Mouse (Mus musculus): Measurements from ENCODE around the gene Flvcr1. TPM values are rescaled to one million over a fixed set of nuclear protein-coding genes. Genes with fewer than 3 reads are reported as not detected.

Flvcr1 gene
- total and polyA plus RNA-seq, 3 experiments = 37.5 to 86.8 (median 47.9) TPM

GRCm38 (mm10) chr1:191030182-191030581 lies 4.2 kb upstream of the Flvcr1 start:
- dilution Hi-C loops (cut with MboI; ENCODE audit: extremely low pct_ligation_motif_present, extremely low pct_unique_long_range_greater_than_20kb, low sequenced_read_pairs) (no loop called here), in situ Hi-C loops (cut with MboI; ENCODE audit: low pct_ligation_motif_present, low pct_unique_long_range_greater_than_20kb, low sequenced_read_pairs) (no loop called here)
- Histone ChIP-seq H3K9ac (ENCODE audit: insufficient read depth, low read depth) (no peak overlapping the region), H3K79me2 (replicated peaks; ENCODE audit: control insufficient read depth, extremely low read depth, insufficient read depth, poor library complexity, severe bottlenecking) (peaks cover 3% of the 10 kb centered on the region), H3K4me2 (ENCODE audit: insufficient read depth, low read depth, poor library complexity, severe bottlenecking) (no peak overlapping the region), H3K9me3 (replicated peaks; ENCODE audit: low read length) (no peaks in the 10 kb centered on the region), H3K27ac (ENCODE audit: insufficient read depth, low read depth) (no peak overlapping the region), H3K36me3 (replicated peaks in 1 of 2; ENCODE audit: control insufficient read depth in 1 of 2, insufficient read depth in 1 of 2, low read length in 1 of 2) (no peaks in the 10 kb centered on the region), H3K4me1 (ENCODE audit: control insufficient read depth in 1 of 2, insufficient read depth in 2 of 2) (peaks cover 2 to 16% of the 10 kb centered on the region in 2 experiments; a peak in 3 of 4 replicates), H3K27me3 (replicated peaks) (no peaks in the 10 kb centered on the region), H3K4me3 (replicated peaks in 1 of 3; ENCODE audit: low read depth in 2 of 3, low read length in 2 of 3, poor library complexity in 1 of 3) (no peak overlapping the region)
- no peak for DNase-seq (ENCODE audit: extremely low read depth)
- TF ChIP-seq SIN3A (IDR thresholded peaks at IDR 0.05; ENCODE audit: low read length) = no peak
- no peak for TF ChIP-seq MAFK (IDR thresholded peaks at IDR 0.05; ENCODE audit: insufficient replicate concordance, low read length)
- no peak for TF ChIP-seq POLR2AphosphoS2 (IDR thresholded peaks at IDR 0.05; ENCODE audit: low read depth, low read length)
- TF ChIP-seq CTCF (conservative IDR thresholded peaks at IDR 0.05 in 1 of 2, IDR thresholded peaks at IDR 0.05 in 1 of 2; ENCODE audit: low read depth in 2 of 2, low read length in 2 of 2) = no peak
- no peak for TF ChIP-seq TCF12 (IDR thresholded peaks at IDR 0.05; ENCODE audit: low read depth, low read length)
- TF ChIP-seq ZC3H11A (IDR thresholded peaks at IDR 0.05; ENCODE audit: low read depth, low read length) = no peak
- TF ChIP-seq ELF1 (IDR thresholded peaks at IDR 0.05; ENCODE audit: low read depth, low read length) = no peak

DNA sequence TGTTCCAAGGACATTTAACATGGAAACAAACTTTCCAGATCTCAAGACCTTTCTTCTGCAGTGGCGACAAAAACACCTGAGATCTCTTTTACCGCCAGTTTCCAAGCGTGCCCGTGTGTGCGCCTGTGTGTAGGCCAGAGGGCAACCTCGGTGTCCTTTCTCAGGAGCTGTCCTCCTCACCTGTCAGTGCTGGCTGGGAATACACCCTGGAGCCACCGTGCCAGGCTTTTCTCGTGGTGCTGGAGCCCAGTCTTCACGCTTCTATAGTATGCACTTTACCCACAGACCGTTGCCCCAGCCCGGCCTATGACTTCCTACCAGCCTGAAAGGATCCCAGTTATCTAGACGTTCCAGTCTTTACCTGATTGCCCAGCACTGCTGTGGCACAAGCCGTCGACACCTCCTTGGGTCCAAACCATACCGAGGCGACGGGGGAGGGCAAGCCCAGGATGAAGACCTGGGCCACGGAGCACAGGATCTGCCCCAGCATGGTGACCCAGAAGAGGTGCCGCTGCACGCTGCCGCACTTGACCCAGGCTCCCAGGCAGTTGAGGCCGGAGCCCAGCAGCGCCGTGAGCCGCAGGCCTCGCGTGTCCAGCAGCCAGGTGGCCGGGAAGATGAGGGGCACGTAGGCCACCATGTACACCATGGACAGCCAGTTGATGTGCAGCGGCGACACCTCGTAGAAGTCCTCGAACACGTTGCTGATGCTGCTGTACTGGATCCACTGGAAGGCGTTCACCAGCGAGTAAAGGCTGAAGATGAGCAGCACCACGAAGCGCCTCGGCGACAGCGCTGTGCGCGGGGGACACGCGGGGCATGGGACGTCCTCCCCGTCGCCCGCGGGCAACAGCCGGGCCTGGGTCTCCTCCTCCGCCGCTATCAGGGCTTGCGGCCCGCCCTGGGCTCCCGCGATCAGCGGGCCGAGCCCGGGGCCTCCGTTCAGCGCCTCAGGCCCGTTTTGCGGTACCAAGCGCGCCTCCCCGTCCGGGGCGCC lies 644 bp downstream of the Flvcr1 start:
- peak overlapping the region; percentile 36 for H3K27ac ChIP-seq (ENCODE audit: insufficient read depth, low read depth)
- DNase-seq (ENCODE audit: extremely low read depth) = no peak
- H3K9me3 ChIP-seq (replicated peaks; ENCODE audit: low read length) = no peaks in the 10 kb centered on the region

More for the DNA sequence above, 644 bp downstream of the Flvcr1 start:
- H3K9ac ChIP-seq (ENCODE audit: insufficient read depth, low read depth) = peak overlapping the region; percentile 81
- peak overlapping the region; percentile 70 to 99 (median 87) for H3K4me3 ChIP-seq (replicated peaks in 1 of 3; ENCODE audit: low read depth in 2 of 3, low read length in 2 of 3, poor library complexity in 1 of 3)
- no peaks in the 10 kb centered on the region for H3K27me3 ChIP-seq (replicated peaks)
- in situ Hi-C loops (cut with MboI; ENCODE audit: low pct_ligation_motif_present, low pct_unique_long_range_greater_than_20kb, low sequenced_read_pairs) (no loop called here), dilution Hi-C loops (cut with MboI; ENCODE audit: extremely low pct_ligation_motif_present, extremely low pct_unique_long_range_greater_than_20kb, low sequenced_read_pairs) (no loop called here)
- peaks cover 7 to 12% of the 10 kb centered on the region in 2 experiments for H3K36me3 ChIP-seq (replicated peaks in 1 of 2; ENCODE audit: control insufficient read depth in 1 of 2, insufficient read depth in 1 of 2, low read length in 1 of 2)
- H3K4me1 ChIP-seq (ENCODE audit: control insufficient read depth in 1 of 2, insufficient read depth in 2 of 2) = peaks cover 0 to 17% of the 10 kb centered on the region in 2 experiments; a peak in 2 of 4 replicates
- H3K79me2 ChIP-seq (replicated peaks; ENCODE audit: control insufficient read depth, extremely low read depth, insufficient read depth, poor library complexity, severe bottlenecking) = peaks cover 17% of the 10 kb centered on the region
- peak overlapping the region; percentile 42 for H3K4me2 ChIP-seq (ENCODE audit: insufficient read depth, low read depth, poor library complexity, severe bottlenecking)
- 0 out of 2 replicates have a peak, but pooled peaks have one; percentile 34 for TF ChIP-seq BHLHE40 (IDR thresholded peaks at IDR 0.05; ENCODE audit: low read depth, low read length)
- 0 out of 2 replicates have a peak, but pooled peaks have one; percentile 4 for TF ChIP-seq MEF2A (IDR thresholded peaks at IDR 0.05; ENCODE audit: borderline replicate concordance, low read depth, low read length)
- TF ChIP-seq KAT2A (IDR thresholded peaks at IDR 0.05; ENCODE audit: insufficient replicate concordance, low read length) = no peak
- 0 out of 2 replicates have a peak, but pooled peaks have one; percentile 7 for TF ChIP-seq MXI1 (IDR thresholded peaks at IDR 0.05; ENCODE audit: low read depth, low read length)
- TF ChIP-seq TCF12 (IDR thresholded peaks at IDR 0.05; ENCODE audit: low read depth, low read length) = 0 out of 2 replicates have a peak, but pooled peaks have one; percentile 12
- no peak for TF ChIP-seq USF1 (IDR thresholded peaks at IDR 0.05; ENCODE audit: low read depth, low read length)
- no peak for TF ChIP-seq CTCF (conservative IDR thresholded peaks at IDR 0.05 in 1 of 2, IDR thresholded peaks at IDR 0.05 in 1 of 2; ENCODE audit: low read depth in 2 of 2, low read length in 2 of 2)
- TF ChIP-seq SIN3A (IDR thresholded peaks at IDR 0.05; ENCODE audit: low read length) = peak; percentile 25; the same call in 1 of the 2 replicates
- TF ChIP-seq NRF1 (IDR thresholded peaks at IDR 0.05; ENCODE audit: low read depth, low read length) = no peak
- no peak for TF ChIP-seq GABPA (IDR thresholded peaks at IDR 0.05; ENCODE audit: insufficient replicate concordance, low read depth, low read length)
- 0 out of 2 replicates have a peak, but pooled peaks have one; percentile 36 for TF ChIP-seq CHD1 (IDR thresholded peaks at IDR 0.05; ENCODE audit: low read depth, low read length)
- TF ChIP-seq POLR2A (IDR thresholded peaks at IDR 0.05; ENCODE audit: low read depth, low read length) = no peak
